Mouse (Mus musculus) small intestine, adult 2 months (tissue): ENCODE results near the gene Elmo1.

Experiments
- CTCF ChIP-seq: fragments of 200-500 bp; IDR thresholded peaks from 2 replicates; pipeline ENCODE4 v1.5.1; 2012; ENCODE audit warnings: low read depth, mild to moderate bottlenecking, control low read depth, inconsistent platforms, low read length, moderate library complexity, mixed read lengths; ENCODE audit not compliant: insufficient replicate concordance, insufficient read length; ENCODE audit errors: extremely low read depth
- POLR2A ChIP-seq: fragments of 200-500 bp; IDR thresholded peaks from 2 replicates; pipeline ENCODE4 v1.6.1; 2012; ENCODE audit warnings: low read depth, mild to moderate bottlenecking, control low read depth, inconsistent platforms, low read length, moderate library complexity

DNA sequence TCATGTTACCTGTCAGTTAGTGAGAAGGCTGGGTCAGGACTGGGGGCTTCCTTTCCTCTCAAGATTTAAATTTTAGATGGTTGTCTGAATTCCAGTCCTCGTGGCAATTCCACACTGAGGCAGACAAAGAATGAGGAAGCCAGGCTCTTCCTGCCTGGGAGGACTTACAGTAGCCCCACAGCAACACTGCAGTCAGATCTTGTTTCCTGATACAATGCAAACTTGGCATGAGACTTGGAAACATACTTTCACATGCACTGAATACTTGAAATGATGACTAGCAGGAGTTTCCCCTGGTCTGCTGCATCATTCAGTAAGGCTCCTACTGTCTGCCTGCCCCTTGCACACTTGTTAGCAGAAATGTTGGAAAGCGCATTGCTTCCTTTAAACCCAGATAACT is 97.3 kb downstream of the Elmo1 start:
- TF ChIP-seq POLR2A, result no peak
- no peak for TF ChIP-seq CTCF
